Mouse (Mus musculus): ENCODE measurements at regions not wholly inside any gene's neighbourhood (a gene's known extent, or its start where the extent isn't known, plus 50 kb on each side); places are given as distances from the start of the nearest gene placed in this dataset.

GRCm38 (mm10) chr13:98579731-98580130, 57.5 kb downstream of the Tmem174 start:
- no peak for DNase-seq (ENCODE audit: low spot score)
- no peaks in the 10 kb centered on the region for H3K4me1 ChIP-seq
- 81% methylated on average over 3 of the region's 3 CpGs for WGBS
- H3K9me3 ChIP-seq = no peaks in the 10 kb centered on the region
- H3K27me3 ChIP-seq (ENCODE audit: insufficient read depth, poor library complexity, severe bottlenecking) = peaks cover 57% of the 10 kb centered on the region
- H3K4me3 ChIP-seq = no peak overlapping the region
- no peak overlapping the region for H3K27ac ChIP-seq
- H3K36me3 ChIP-seq = no peaks in the 10 kb centered on the region

GRCm38 (mm10) chr13:98578426-98579066, 58.7 kb downstream of the Tmem174 start:
- Histone ChIP-seq H3K4me1 (0 out of 2 replicates have a peak, but pooled peaks cover 3% of the 10 kb centered on the region), H3K9me3 (no peaks in the 10 kb centered on the region), H3K27ac (no peak overlapping the region), H3K4me3 (no peak overlapping the region), H3K36me3 (no peaks in the 10 kb centered on the region), H3K27me3 (ENCODE audit: insufficient read depth, poor library complexity, severe bottlenecking) (peaks cover 57% of the 10 kb centered on the region)
- 74% methylated on average over 11 of the region's 11 CpGs for WGBS
- no peak for DNase-seq (ENCODE audit: low spot score)

GRCm38 (mm10) chr13:98576061-98576460, 61.1 kb downstream of the Tmem174 start:
- no peak for DNase-seq (ENCODE audit: low spot score)
- H3K36me3 ChIP-seq = no peaks in the 10 kb centered on the region
- WGBS = 87% methylated on average over 3 of the region's 3 CpGs
- H3K9me3 ChIP-seq = no peaks in the 10 kb centered on the region
- H3K4me1 ChIP-seq = peaks cover 21% of the 10 kb centered on the region
- H3K27me3 ChIP-seq (ENCODE audit: insufficient read depth, poor library complexity, severe bottlenecking) = peaks cover 77% of the 10 kb centered on the region
- no peak overlapping the region for H3K27ac ChIP-seq
- H3K4me3 ChIP-seq = no peak overlapping the region

DNA sequence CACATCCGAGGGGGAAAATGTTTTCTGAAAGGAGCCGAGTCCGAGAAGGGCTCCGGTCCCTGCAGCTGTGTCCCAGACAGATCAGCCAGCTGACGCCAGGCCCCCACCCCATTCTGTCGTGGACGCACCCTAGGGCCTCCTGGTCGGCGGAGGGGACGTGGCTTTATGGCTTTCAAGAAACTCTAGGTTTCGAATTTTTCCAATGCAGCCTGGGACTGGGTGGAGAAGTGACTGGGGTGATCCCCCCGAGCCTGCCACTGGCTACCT, 63.2 kb downstream of the Tmem174 start:
- Histone ChIP-seq H3K36me3 (no peaks in the 10 kb centered on the region), H3K4me3 (peak overlapping the region; percentile 65; the same call in 1 of the 2 replicates), H3K27ac (no peak overlapping the region), H3K27me3 (ENCODE audit: insufficient read depth, poor library complexity, severe bottlenecking) (peaks cover 82% of the 10 kb centered on the region), H3K9me3 (no peaks in the 10 kb centered on the region), H3K4me1 (peaks cover 24% of the 10 kb centered on the region)
- peak; percentile 67 for DNase-seq (ENCODE audit: low spot score)
- WGBS = 37% methylated on average over 12 of the region's 12 CpGs

GRCm38 (mm10) chr13:98573261-98574056, 63.8 kb downstream of the Tmem174 start:
- no peaks in the 10 kb centered on the region for H3K9me3 ChIP-seq
- peak overlapping the region; percentile 65 for H3K4me3 ChIP-seq
- peaks cover 78% of the 10 kb centered on the region for H3K27me3 ChIP-seq (ENCODE audit: insufficient read depth, poor library complexity, severe bottlenecking)
- WGBS = 22% methylated on average over 39 of the region's 39 CpGs
- H3K4me1 ChIP-seq = peaks cover 24% of the 10 kb centered on the region
- H3K27ac ChIP-seq = peak overlapping the region; percentile 65
- no peak for DNase-seq (ENCODE audit: low spot score)
- no peaks in the 10 kb centered on the region for H3K36me3 ChIP-seq

GRCm38 (mm10) chr13:98572581-98573260, 64.5 kb downstream of the Tmem174 start:
- DNase-seq (ENCODE audit: low spot score) = no peak
- no peaks in the 10 kb centered on the region for H3K36me3 ChIP-seq
- peak overlapping the region; percentile 65 for H3K4me3 ChIP-seq
- peaks cover 24% of the 10 kb centered on the region for H3K4me1 ChIP-seq
- H3K27ac ChIP-seq = peak overlapping the region; percentile 65
- H3K9me3 ChIP-seq = no peaks in the 10 kb centered on the region
- H3K27me3 ChIP-seq (ENCODE audit: insufficient read depth, poor library complexity, severe bottlenecking) = peaks cover 74% of the 10 kb centered on the region
- under 1% methylated on average over 50 of the region's 50 CpGs for WGBS

DNA sequence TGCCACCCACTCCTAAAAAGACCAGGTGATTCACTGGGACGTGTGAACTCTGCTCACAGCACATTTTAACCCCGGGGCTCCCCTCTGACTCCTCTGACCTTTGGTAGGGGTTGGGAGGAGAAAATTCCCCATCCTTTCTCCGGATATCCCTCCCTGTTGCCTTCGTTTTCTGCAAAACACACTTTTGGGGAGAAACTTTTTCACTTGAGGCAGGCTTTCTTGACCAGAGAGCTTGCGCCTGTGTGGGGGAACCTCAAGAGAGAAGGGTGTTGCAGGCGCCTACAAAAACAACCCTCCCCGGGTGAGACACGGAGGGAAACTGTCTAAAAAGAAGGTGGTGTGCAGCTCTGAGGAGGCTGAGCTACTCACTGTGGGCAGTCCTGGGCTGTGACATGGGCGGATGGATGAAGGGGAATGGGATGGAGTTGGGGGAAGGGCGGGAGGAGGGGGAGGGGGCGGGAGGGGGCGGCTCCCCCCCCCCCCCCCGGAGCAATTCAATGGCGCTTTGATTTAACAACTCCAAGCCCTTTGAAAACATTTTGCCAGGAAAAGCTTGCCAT, 65.1 kb downstream of the Tmem174 start:
- Histone ChIP-seq H3K4me3 (peak overlapping the region; percentile 65), H3K27ac (no peak overlapping the region), H3K27me3 (ENCODE audit: insufficient read depth, poor library complexity, severe bottlenecking) (peaks cover 68% of the 10 kb centered on the region), H3K4me1 (peaks cover 24% of the 10 kb centered on the region), H3K9me3 (no peaks in the 10 kb centered on the region), H3K36me3 (no peaks in the 10 kb centered on the region)
- peak; percentile 73 for DNase-seq (ENCODE audit: low spot score)
- WGBS = 5% methylated on average over 10 of the region's 14 CpGs

GRCm38 (mm10) chr13:98571051-98571450, 66.2 kb downstream of the Tmem174 start:
- no peaks in the 10 kb centered on the region for H3K36me3 ChIP-seq
- H3K4me3 ChIP-seq = no peak overlapping the region
- peak; percentile 64 for DNase-seq (ENCODE audit: low spot score)
- H3K4me1 ChIP-seq = peaks cover 24% of the 10 kb centered on the region
- peaks cover 64% of the 10 kb centered on the region for H3K27me3 ChIP-seq (ENCODE audit: insufficient read depth, poor library complexity, severe bottlenecking)
- WGBS = 33% methylated on average over 3 of the region's 3 CpGs
- H3K27ac ChIP-seq = no peak overlapping the region
- no peaks in the 10 kb centered on the region for H3K9me3 ChIP-seq

DNA sequence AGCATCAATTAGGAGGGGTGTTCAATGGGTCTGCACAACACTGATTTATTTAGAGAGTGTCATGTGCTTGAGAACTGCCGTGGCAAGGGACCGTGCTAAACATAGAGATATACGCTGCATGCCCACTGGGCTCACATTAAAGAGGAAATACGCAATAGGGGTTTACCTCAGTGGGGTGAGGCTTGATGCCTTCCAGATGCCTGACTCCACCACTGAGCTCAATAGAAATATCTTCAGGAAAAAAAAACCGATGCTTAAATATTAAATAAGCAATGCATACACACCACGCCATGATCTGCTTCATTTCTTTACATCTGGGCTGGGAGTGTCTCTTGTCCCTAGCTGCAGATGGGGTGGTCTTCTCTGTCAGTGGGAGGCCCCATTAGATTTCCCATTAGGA, 63.9 kb upstream of the Gm10320 start:
- Histone ChIP-seq H3K36me3 (no peaks in the 10 kb centered on the region), H3K27me3 (ENCODE audit: insufficient read depth, poor library complexity, severe bottlenecking) (0 out of 2 replicates have a peak, but pooled peaks cover 3% of the 10 kb centered on the region), H3K4me1 (no peaks in the 10 kb centered on the region; the same call in 1 of the 2 replicates), H3K9me3 (no peaks in the 10 kb centered on the region), H3K27ac (no peak overlapping the region), H3K4me3 (no peak overlapping the region)
- 84% methylated on average over 6 of the region's 6 CpGs for WGBS
- no peak for DNase-seq (ENCODE audit: low spot score)

GRCm38 (mm10) chr13:98551471-98552020, 59.7 kb upstream of the Gm10320 start:
- peak; percentile 68 for DNase-seq (ENCODE audit: low spot score)
- no peak overlapping the region for H3K4me3 ChIP-seq
- 76% methylated on average over 13 of the region's 13 CpGs for WGBS
- no peaks in the 10 kb centered on the region for H3K36me3 ChIP-seq
- H3K27ac ChIP-seq = no peak overlapping the region
- 0 out of 2 replicates have a peak, but pooled peaks cover 5% of the 10 kb centered on the region for H3K27me3 ChIP-seq (ENCODE audit: insufficient read depth, poor library complexity, severe bottlenecking)
- H3K9me3 ChIP-seq = no peaks in the 10 kb centered on the region
- H3K4me1 ChIP-seq = no peaks in the 10 kb centered on the region; the same call in 1 of the 2 replicates

- Histone ChIP-seq H3K4me3 (no peak overlapping the region), H3K4me1 (peaks cover 3% of the 10 kb centered on the region; the same call in 1 of the 2 replicates), H3K9me3 (no peaks in the 10 kb centered on the region), H3K27me3 (ENCODE audit: insufficient read depth, poor library complexity, severe bottlenecking) (0 out of 2 replicates have a peak, but pooled peaks cover 5% of the 10 kb centered on the region), H3K36me3 (no peaks in the 10 kb centered on the region), H3K27ac (no peak overlapping the region)
- peak; percentile 68 for DNase-seq (ENCODE audit: low spot score)
- 60% methylated on average over 5 of the region's 5 CpGs for WGBS
Measured at GRCm38 (mm10) chr13:98547223-98547622, 55.4 kb upstream of the Gm10320 start.

DNA sequence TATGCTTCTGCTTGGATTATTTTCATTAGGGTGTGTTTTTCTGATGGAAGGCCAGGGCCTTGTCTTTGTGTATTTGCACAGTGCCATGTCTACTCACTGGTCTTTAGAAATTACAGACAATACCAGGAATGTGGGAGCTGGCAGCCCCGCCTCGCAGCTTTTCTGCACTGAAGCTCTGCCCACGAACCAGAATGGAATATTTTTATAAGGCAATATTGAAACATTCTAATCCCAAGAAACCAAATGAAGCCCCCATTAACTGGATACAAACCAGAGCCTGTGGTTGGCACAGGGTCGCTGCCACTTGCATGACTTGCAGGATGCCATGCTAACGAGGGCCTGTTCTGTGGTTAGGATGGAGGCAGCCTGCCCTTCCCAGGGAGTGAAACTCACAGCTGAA, 54.3 kb upstream of the Gm10320 start:
- WGBS = 76% methylated on average over 5 of the region's 5 CpGs

More for the DNA sequence above, 54.3 kb upstream of the Gm10320 start:
- peak; percentile 62 for DNase-seq (ENCODE audit: low spot score)
- no peak overlapping the region for H3K4me3 ChIP-seq
- H3K27ac ChIP-seq = no peak overlapping the region
- no peaks in the 10 kb centered on the region for H3K36me3 ChIP-seq
- H3K4me1 ChIP-seq = peaks cover 3% of the 10 kb centered on the region; the same call in 1 of the 2 replicates
- H3K9me3 ChIP-seq = no peaks in the 10 kb centered on the region
- 0 out of 2 replicates have a peak, but pooled peaks cover 5% of the 10 kb centered on the region for H3K27me3 ChIP-seq (ENCODE audit: insufficient read depth, poor library complexity, severe bottlenecking)

Data from heart, embryonic 10.5 days (tissue).